Mouse (Mus musculus): ENCODE measurements at regions not wholly inside any gene's neighbourhood (a gene's known extent, or its start where the extent isn't known, plus 50 kb on each side); places are given as distances from the start of the nearest gene placed in this dataset.

GRCm38 (mm10) chr12:65364179-65364578 lies 138.9 kb downstream of the Wdr20rt start:
- TF ChIP-seq CTCF (IDR thresholded peaks at IDR 0.05; ENCODE audit: extremely low read depth, insufficient read depth, low read length) (no peak), POLR2A (IDR thresholded peaks at IDR 0.05; ENCODE audit: extremely low read depth, insufficient read depth, low read length) (no peak)
